Mouse (Mus musculus): ENCODE measurements at regions not wholly inside any gene's neighbourhood (a gene's known extent, or its start where the extent isn't known, plus 50 kb on each side); places are given as distances from the start of the nearest gene placed in this dataset.

DNA sequence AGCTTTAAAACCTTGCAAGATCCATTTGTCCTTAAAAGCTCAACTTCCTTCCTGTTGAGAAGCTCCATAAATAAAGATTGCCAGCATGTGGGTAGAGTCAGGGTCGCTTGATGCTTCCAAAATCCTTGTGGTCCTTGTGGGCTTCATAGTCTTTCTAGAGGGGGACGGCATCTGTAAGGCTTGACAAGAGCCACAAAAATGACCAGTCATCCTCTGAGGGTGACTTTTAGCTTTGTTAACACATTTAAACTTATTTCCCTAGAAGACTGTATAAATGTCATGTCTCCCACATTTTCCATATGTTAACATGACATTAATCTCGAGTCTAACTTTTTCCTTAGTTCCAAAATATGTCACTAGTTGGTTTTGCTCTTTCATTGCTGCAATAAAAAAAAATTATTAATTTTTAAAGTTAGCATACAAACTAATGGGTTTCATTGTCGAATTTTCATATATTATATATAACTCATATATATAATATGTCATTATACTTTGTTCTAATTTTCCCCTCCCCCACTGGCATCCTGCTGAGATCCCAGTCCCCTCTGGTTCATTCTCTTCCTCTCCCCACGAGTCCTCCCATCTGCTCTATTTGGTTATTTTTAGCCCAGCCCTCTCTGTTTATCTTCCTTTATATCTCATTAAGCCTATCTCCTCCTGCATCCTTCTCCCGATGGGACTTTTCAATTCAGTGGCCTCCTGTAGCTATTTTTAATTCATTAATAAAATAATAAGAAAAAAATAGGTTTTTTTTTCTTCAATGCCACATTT lies 199.3 kb upstream of the Cited2 start:
- Histone ChIP-seq H3K4me3 (no peak overlapping the region), H3K27ac (no peak overlapping the region)
- no peak for DNase-seq (ENCODE audit: low spot score in 2 of 2)
- no peak for TF ChIP-seq CTCF (conservative IDR thresholded peaks at IDR 0.05)

DNA sequence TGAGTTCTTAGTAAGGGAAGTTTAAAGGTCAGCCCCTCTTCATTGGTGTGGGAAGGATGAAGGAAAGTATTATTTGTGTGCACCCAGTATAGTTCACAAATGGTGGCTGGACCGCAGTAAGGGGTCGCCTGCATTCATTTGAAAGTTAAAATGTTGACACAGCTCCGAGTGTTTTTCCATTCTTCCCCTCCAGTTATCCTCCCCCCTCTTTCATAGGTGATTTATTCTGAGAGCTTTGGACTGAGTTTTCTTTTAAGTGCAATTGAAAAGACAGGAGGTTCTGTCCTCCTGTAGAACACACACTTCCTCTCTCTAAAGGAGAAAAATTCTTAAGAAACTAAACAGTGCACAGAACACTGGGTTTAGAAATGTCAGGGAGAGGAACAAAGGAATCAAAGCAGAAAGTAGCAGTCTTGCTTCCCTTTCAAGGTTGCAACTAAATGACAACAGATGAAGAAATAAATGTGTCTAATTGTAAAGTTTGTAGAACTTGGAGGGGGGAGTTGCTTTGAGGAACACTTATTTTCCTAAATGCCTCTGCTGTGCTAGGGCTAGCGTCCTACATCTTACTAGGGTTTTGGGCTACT lies 195.8 kb upstream of the Cited2 start:
- no peak for TF ChIP-seq CTCF (conservative IDR thresholded peaks at IDR 0.05)
- no peak overlapping the region for H3K4me3 ChIP-seq
- DNase-seq (ENCODE audit: low spot score in 2 of 2): no peak
- H3K27ac ChIP-seq: no peak overlapping the region

DNA sequence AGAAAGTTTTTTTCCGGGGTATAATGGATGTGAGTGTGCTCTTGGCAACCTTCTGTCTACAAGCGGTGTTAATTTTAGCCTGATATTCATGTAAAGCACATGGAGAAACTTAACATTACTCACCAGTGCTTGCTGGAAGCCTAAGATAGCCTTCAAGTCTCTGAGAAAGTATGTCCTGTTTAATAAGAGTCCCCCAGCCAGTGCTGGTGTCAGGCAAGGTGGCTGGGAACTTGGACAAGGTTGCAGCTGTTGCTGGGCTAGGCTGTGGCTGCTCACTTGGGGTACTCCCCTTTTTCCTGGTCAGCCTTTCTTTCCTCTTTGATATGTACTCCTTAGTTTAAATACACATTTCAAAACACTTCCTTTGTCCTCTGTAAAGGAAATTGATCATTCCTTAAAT lies 194.9 kb upstream of the Cited2 start:
- TF ChIP-seq CTCF (conservative IDR thresholded peaks at IDR 0.05): no peak
- Histone ChIP-seq H3K4me3 (no peak overlapping the region), H3K27ac (no peak overlapping the region)
- DNase-seq (ENCODE audit: low spot score in 2 of 2): no peak

DNA sequence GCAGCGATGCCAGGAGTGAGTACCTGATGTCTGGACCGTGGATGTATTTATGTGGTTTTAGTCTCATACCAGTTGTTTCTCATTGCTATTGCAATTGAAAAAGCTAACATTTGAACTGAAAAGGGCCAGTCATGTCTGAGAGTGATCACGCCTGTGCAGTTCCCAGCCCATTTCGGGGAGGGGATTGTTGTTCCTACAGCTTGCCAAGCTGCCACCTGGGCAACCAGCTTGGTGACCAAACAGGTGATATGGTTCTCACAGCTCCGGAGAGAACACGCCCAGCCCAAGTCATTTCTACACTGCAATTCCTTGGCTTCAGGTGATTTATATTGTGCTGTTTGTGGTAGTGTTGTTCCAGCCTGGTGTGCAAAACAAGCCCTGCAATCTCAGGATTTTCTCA lies 194.2 kb upstream of the Cited2 start:
- H3K4me3 ChIP-seq: no peak overlapping the region
- no peak for TF ChIP-seq CTCF (conservative IDR thresholded peaks at IDR 0.05)
- DNase-seq (ENCODE audit: low spot score in 2 of 2): no peak
- no peak overlapping the region for H3K27ac ChIP-seq

DNA sequence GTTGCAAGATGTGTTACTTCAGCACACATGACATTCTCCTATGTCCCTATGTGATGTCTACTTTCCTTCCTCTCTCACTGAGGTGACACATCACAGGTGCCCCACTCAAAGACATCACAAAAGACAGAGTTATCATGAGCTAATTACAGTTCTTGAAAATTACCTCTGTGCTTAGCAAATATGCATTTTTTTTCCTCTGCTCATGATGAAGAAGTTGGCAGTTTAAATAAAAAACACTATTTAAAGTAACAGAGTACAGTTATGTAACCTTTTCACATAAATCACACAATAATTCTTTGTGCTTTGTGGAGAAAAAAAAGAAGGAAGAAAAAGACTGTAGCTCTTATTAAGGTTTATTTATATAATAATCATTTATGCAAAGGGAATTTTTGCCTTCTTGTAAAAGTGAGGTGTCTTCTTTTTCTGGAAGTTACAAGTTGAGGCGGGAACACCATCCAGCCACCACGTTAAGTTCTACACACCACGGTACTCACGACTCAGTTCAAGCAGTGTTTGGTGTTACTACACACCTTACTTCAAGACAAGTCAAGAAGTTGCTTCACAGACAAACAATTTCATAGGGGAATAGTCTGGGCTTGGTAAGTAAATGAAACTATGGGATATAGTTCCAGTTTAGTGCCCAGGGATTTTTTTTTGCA lies 193.0 kb upstream of the Cited2 start:
- H3K27ac ChIP-seq: no peak overlapping the region; the same call in 1 of the 2 replicates
- no peak for DNase-seq (ENCODE audit: low spot score in 2 of 2)
- no peak for TF ChIP-seq CTCF (conservative IDR thresholded peaks at IDR 0.05)
- H3K4me3 ChIP-seq: no peak overlapping the region

DNA sequence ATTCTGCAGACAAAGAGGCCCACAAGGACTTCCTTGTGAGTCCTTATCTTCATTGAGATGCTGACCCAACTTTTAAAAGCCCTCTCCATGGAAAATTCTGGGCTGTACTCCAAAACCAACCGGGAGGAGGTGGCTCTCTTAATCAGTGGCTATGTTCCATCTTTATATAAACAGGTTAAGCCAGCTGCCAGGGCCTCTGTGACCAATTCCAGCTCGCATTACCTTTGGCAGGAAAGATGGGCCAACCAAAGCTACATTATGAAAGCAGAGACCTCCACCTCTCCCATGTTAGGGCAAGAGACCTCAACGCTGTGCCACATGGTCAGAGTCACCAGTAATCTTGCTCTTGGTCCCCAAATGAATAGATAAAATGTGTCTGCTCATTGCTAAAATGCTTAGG lies 192.0 kb upstream of the Cited2 start:
- TF ChIP-seq CTCF (conservative IDR thresholded peaks at IDR 0.05): no peak
- Histone ChIP-seq H3K4me3 (no peak overlapping the region), H3K27ac (no peak overlapping the region)
- no peak for DNase-seq (ENCODE audit: low spot score in 2 of 2)

DNA sequence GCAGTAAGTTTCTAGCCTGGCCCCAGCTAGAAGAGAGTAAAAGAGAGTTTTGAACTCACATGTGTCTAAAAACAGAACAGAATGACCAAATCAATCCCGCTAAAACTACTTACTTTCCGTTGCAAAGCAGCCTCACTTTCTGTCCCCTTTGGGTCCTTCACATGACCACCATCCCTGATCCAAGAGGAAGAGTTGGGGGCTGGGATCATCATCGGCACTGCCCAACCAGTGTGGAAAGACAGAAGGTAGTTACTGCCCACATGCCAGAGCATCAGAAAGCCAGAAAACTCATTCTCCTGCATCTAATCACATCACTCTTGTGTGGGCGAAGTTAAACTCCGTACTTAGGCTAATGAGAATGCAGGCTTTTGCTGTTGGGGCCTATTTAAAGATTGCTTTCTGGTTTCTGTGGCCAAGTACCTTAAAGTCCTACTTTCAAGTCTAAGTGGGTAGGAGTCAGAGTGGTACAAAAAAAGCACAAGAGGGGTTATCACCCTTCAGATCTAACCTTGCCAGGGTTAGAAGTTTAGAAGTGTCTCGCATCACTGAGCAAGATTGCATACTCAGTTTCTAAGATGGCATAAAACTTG lies 184.0 kb upstream of the Cited2 start:
- no peak overlapping the region for H3K27ac ChIP-seq
- H3K4me3 ChIP-seq: no peak overlapping the region
- no peak for DNase-seq (ENCODE audit: low spot score in 2 of 2)
- no peak for TF ChIP-seq CTCF (conservative IDR thresholded peaks at IDR 0.05)

DNA sequence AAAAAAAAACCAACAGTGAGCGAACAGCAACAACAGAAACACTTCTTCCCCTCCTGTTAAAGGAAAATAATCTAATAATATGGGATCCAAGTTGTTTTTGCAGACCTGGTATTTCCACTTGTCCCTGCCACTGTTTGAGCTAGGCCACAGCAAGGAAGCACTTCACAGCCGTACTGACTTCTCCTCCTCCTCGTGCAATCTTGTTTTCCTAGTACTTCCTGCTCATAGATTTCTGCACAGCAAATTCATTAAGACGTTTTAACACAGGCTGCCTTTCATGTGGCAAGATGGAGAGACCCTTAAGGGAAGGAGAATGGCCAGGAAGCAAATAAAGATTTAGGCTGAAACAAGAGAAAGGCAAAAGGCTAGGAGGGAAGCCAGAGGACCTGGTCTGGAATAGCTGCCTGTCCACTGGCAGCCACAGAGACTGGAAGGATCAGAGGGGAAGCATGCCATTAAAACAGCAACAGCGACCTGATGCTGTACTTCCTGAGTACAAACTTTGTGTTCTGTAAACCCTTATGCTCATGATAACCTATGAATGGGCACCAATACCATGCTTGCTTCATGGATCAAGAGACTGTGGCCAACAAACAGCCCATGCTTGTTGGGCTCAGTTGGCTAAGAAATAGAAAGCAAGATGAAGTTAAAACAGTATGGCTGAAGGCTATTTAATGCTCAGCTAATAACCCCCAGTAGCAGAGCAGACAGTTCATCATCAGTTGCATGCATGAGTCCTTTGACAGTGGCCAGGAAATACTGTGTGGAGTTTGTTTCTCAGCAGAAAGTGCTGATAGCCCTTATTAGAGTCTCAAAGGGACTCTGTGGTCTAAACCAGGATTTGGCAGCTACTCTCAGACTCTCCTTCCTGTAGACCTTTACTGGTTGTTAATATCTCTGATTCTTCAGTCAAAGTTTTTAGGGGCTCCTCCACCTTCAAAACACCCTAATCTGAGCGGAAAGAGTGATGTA lies 182.3 kb upstream of the Cited2 start:
- H3K27ac ChIP-seq: no peak overlapping the region
- TF ChIP-seq CTCF (conservative IDR thresholded peaks at IDR 0.05): no peak
- H3K4me3 ChIP-seq: no peak overlapping the region
- DNase-seq (ENCODE audit: low spot score in 2 of 2): no peak

DNA sequence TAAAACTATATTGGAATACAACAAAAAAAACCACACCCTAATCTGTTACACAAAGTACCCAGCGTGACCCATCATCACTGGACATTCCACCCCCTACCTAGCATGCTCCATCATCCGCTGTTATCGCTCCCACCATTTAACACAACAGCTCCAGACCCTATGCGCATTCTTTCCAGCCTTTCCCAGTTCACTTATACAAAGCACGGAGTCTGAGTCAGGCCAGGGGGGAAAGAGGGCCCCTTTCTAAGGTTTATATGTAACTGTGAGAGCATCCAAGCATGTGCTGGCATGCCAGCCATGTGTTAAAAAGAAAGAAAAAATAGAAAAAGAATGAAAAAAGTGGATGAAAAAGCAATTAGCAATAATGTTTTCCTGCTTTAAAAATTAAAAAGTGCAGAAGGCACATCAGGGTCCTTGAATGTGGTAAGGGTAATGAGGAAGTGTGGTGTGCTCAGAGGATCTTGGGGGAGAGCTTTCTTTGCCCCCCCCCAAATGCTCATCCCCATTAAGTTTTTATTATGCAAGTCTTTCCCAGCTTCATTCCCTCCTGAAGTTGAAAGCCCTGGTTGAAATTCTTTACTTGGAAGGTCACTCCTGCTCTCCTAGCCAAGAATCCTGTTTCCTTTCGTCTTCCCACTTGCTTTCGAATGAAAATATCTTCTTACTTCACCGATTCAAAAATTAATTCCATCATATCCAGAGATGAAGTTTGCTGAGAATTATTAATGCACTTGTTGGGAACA lies 180.7 kb upstream of the Cited2 start:
- H3K4me3 ChIP-seq: no peak overlapping the region
- H3K27ac ChIP-seq: no peak overlapping the region
- no peak for TF ChIP-seq CTCF (conservative IDR thresholded peaks at IDR 0.05)
- no peak for DNase-seq (ENCODE audit: low spot score in 2 of 2)

DNA sequence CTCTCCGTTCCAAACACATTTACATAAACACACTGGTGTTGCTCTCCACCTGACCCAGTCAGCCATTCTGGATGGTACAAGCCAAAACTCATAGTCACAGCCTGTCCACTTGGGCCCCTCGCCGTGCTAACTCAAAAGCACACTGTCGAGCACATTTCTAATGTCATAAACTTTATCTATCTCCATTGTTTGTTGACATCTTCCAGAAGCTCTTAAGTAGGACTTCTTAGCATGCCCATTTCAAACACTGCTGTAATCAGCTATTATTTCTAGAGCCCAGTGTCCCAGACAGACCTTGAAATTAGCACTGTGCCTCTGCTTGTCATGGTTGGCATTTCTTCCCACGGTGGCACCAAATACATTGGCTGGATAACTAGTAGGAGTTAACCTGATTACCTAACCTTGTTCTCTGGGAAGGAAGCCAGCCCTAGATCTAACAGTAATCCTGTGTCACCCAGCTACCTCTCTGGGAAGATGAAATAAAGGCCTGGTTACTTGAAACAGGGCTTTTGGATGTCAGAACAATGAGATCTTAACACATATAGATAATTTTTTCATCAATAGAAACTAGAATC lies 180.1 kb upstream of the Cited2 start:
- TF ChIP-seq CTCF (conservative IDR thresholded peaks at IDR 0.05): no peak
- no peak for DNase-seq (ENCODE audit: low spot score in 2 of 2)
- Histone ChIP-seq H3K4me3 (no peak overlapping the region), H3K27ac (no peak overlapping the region)

DNA sequence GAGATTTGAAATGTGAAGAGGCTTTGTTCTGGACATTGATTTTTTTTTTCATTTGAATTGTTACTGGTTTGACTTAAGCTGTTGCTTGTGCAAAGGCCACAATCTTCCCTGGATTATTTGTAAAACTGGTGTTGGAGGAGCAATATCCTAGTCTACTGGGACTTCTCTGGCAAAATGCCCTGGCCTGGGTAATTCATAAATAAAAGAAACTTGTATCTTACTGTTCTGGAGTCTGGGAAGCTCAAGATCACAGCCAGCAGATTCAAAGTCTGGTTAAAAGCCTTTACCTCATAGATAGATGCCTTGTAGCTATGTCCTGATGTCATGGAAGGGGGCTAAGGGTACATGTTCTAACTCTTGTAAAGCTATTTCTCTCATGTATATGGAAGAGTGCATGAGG lies 177.7 kb upstream of the Cited2 start:
- Histone ChIP-seq H3K27ac (no peak overlapping the region), H3K4me3 (no peak overlapping the region)
- DNase-seq (ENCODE audit: low spot score in 2 of 2): no peak
- TF ChIP-seq CTCF (conservative IDR thresholded peaks at IDR 0.05): no peak

Data from layer of hippocampus, adult 2 months (tissue).